Comparison of ENCODE assay signal across 7 mouse cellular contexts in the genomic region with DNA sequence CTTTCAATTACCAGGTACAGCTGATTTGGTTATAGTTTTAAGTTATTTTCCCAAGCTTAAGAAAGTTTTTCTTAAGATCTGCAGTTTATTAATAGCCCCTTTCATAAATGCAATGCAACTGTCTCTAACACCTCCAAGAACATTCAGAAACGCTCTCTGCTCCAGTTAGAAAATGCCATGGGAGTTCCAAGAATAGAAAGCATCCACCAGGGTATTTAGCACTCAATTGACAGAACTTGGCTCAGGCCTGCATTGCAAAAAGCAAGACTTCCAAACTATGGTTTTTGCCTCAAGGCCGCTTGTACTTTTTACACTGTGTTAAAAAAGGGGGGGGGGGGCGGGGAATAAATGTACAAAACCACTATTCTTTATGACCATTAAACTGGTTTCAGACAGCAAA. TPM values are rescaled to one million over a fixed set of nuclear protein-coding genes. Genes with fewer than 3 reads are reported as not detected.
A peak's percentile ranks its signal among the peaks of the same experiment; 100 is the strongest.
DNase-seq lines count a peak whose midpoint lies in the region; ATAC-seq and TF ChIP-seq lines count a peak whose summit lies in the region.

No protein-coding gene starts in this region.

- peaks cover 4% of the 10 kb centered on the region; the same call in 1 of the 2 replicates for H3K27me3 ChIP-seq in forebrain, embryonic 11.5 days (ENCODE audit: control insufficient read depth, insufficient read depth, low read length)
- no peaks in the 10 kb centered on the region for H3K27me3 ChIP-seq in neural tube, embryonic 14.5 days (ENCODE audit: control insufficient read depth, insufficient read depth, low read length)

- ATAC-seq in forebrain, embryonic 11.5 days (replicated peaks; ENCODE audit: low FRiP score): no peak
- ATAC-seq in neural tube, embryonic 14.5 days (ENCODE audit: low read depth): no peak

- intact Hi-C loops in left cerebral cortex, postnatal 25 days (cut with DNase I): loop anchor here (2.0 to 10.0 kb wide), 4 partner anchors 54 to 289 kb away; a partner anchor contains a TSS

- peak overlapping the region; percentile 92; the same call in 1 of the 2 replicates for H3K4me2 ChIP-seq in forebrain, embryonic 11.5 days (ENCODE audit: low read depth, low read length, severe bottlenecking)
- peak overlapping the region; percentile 90 for H3K4me2 ChIP-seq in neural tube, embryonic 14.5 days (ENCODE audit: low read depth, low read length)

- DNase-seq in lung, adult 2 months: no peak
- DNase-seq in lung, postnatal 4 days: no peak
- DNase-seq in forebrain, embryonic 11.5 days (ENCODE audit: low spot score): no peak
- DNase-seq in left cerebral cortex, postnatal 25 days (ENCODE audit: low spot score in 2 of 2): peak; percentile 39 to 84
- DNase-seq in thymus, adult 18-20 months: no peak
- DNase-seq in frontal cortex, postnatal 25 days (ENCODE audit: low spot score in 2 of 2): no peak

- no peak overlapping the region for H3K27ac ChIP-seq in forebrain, embryonic 11.5 days (ENCODE audit: low read depth, low read length)
- H3K27ac ChIP-seq in neural tube, embryonic 14.5 days (ENCODE audit: low read depth, low read length): no peak overlapping the region; the same call in 1 of the 2 replicates

- 55% methylated on average over 3 of the region's 3 CpGs for whole genome bisulfite sequencing in lung, adult 2 months
- WGBS in forebrain, embryonic 11.5 days: 50% methylated on average over 3 of the region's 3 CpGs
- 55% methylated on average over 3 of the region's 3 CpGs for WGBS in neural tube, embryonic 14.5 days

- no peak overlapping the region for H3K9ac ChIP-seq in forebrain, embryonic 11.5 days (ENCODE audit: low read length)
- H3K9ac ChIP-seq in neural tube, embryonic 14.5 days (replicated peaks; ENCODE audit: low read depth, low read length): 0 out of 2 replicates have a peak overlapping the region, but pooled peaks have one; percentile 87

- peaks cover 14% of the 10 kb centered on the region for H3K4me1 ChIP-seq in lung, adult 2 months (ENCODE audit: control insufficient read depth, insufficient read depth, low read length)
- peaks cover 9% of the 10 kb centered on the region for H3K4me1 ChIP-seq in forebrain, embryonic 11.5 days (replicated peaks; ENCODE audit: control insufficient read depth, insufficient read depth, low read length)
- H3K4me1 ChIP-seq in neural tube, embryonic 14.5 days (ENCODE audit: control insufficient read depth, insufficient read depth, low read length): 0 out of 2 replicates have a peak, but pooled peaks cover 5% of the 10 kb centered on the region

- no peaks in the 10 kb centered on the region for H3K36me3 ChIP-seq in forebrain, embryonic 11.5 days (ENCODE audit: control insufficient read depth, insufficient read depth, low read length)
- H3K36me3 ChIP-seq in neural tube, embryonic 14.5 days (ENCODE audit: control insufficient read depth, insufficient read depth, low read length): no peaks in the 10 kb centered on the region

- no peak for TF ChIP-seq POLR2A in lung, adult 2 months (IDR thresholded peaks at IDR 0.05; ENCODE audit: borderline replicate concordance, extremely low read depth, low read depth, low read length)

- TF ChIP-seq CTCF in lung, adult 2 months (IDR thresholded peaks at IDR 0.05; ENCODE audit: insufficient read depth, low read length): no peak

- H3K4me3 ChIP-seq in lung, adult 2 months (replicated peaks; ENCODE audit: extremely low read depth, low read depth, low read length): peak overlapping the region; percentile 19
- no peak overlapping the region; the same call in 1 of the 2 replicates for H3K4me3 ChIP-seq in forebrain, embryonic 11.5 days (ENCODE audit: low read depth, low read length)
- peak overlapping the region; percentile 76; the same call in 1 of the 2 replicates for H3K4me3 ChIP-seq in neural tube, embryonic 14.5 days (ENCODE audit: low read depth, low read length)

- no peaks in the 10 kb centered on the region for H3K9me3 ChIP-seq in forebrain, embryonic 11.5 days (ENCODE audit: control insufficient read depth, low read length)
- H3K9me3 ChIP-seq in neural tube, embryonic 14.5 days (ENCODE audit: control insufficient read depth, low read length): no peaks in the 10 kb centered on the region

RNA-seq across cellular contexts. Expression of a gene that starts 0.6 kb away (rescaled TPM):
- 13.6 and 15.9 TPM in 2 replicates for polyA plus RNA-seq in lung, adult 2 months (2012; rRNA removed)
- polyA plus RNA-seq in forebrain, embryonic 11.5 days (2014; fragmentation: Nextera tagmentation; extraction: Ambion mirVana): 6.1 and 6.4 TPM in 2 replicates
- 10 to 100 TPM; 54.0 to 58.6 TPM for total RNA-seq in left cerebral cortex, postnatal 25 days (2021)
- 15.9 and 18.1 TPM in 2 replicates for polyA plus RNA-seq in neural tube, embryonic 14.5 days (2014; fragmentation: Nextera tagmentation; extraction: Ambion mirVana)

RNA-seq across cellular contexts. Expression of a gene that starts 4.5 kb away (rescaled TPM):
- polyA plus RNA-seq in lung, adult 2 months (2012; rRNA removed): 2.0 and 3.6 TPM in 2 replicates
- polyA plus RNA-seq in forebrain, embryonic 11.5 days (2014; fragmentation: Nextera tagmentation; extraction: Ambion mirVana): 0.19 and 1.2 TPM in 2 replicates
- 1 to 10 TPM; 5.0 to 6.6 TPM for total RNA-seq in left cerebral cortex, postnatal 25 days (2021)
- 1.4 and 1.5 TPM in 2 replicates for polyA plus RNA-seq in neural tube, embryonic 14.5 days (2014; fragmentation: Nextera tagmentation; extraction: Ambion mirVana)

RNA-seq across cellular contexts. Expression of a gene that starts 27.0 kb away (rescaled TPM):
- 9.2 and 14.8 TPM in 2 replicates for polyA plus RNA-seq in lung, adult 2 months (2012; rRNA removed)
- polyA plus RNA-seq in forebrain, embryonic 11.5 days (2014; fragmentation: Nextera tagmentation; extraction: Ambion mirVana): 52.0 and 55.7 TPM in 2 replicates
- total RNA-seq in left cerebral cortex, postnatal 25 days (2021): 10 to 100 TPM; 91.4 to 99.5 TPM
- polyA plus RNA-seq in neural tube, embryonic 14.5 days (2014; fragmentation: Nextera tagmentation; extraction: Ambion mirVana): 59.9 and 66.2 TPM in 2 replicates

Comparison
In these comparisons a context has a peak if more than half of its experiments do, and no peak if none do; other contexts are left out.
1. DNase-seq: peak in left cerebral cortex, postnatal 25 days (2 of 2); none in lung, adult 2 months (single experiment), lung, postnatal 4 days (0 of 2), forebrain, embryonic 11.5 days (single experiment), thymus, adult 18-20 months (0 of 2) and frontal cortex, postnatal 25 days (0 of 2).